Mouse (Mus musculus): ENCODE data around the gene Ugt1a6b.
"Not testable (repeated sequence)": the region's sequence is repeated elsewhere in the genome, so short reads cannot be mapped to it uniquely, and the experiment has no call there.

Gene Ugt1a6b

GRCm38 (mm10) chr1:88199996-88200395 lies 96.9 kb downstream of the Ugt1a6b start:
- in situ Hi-C loops (cut with MboI): no loop called here

GRCm38 (mm10) chr1:88200456-88200855 lies 97.4 kb downstream of the Ugt1a6b start, which contains the start of gene Ugt1a2:
Gene Ugt1a2 (plus strand): TSS chr1:88200601.
- in situ Hi-C loops (cut with MboI): no loop called here

- in situ Hi-C loops (cut with MboI): no loop called here
Observed at GRCm38 (mm10) chr1:88205294-88205922, 102.4 kb downstream of the Ugt1a6b start, which contains the start of gene Dnajb3. Gene Dnajb3 (minus strand): TSS chr1:88205782.

GRCm38 (mm10) chr1:88206843-88207479 lies 103.9 kb downstream of the Ugt1a6b start:
- in situ Hi-C loops (cut with MboI): no loop called here

- in situ Hi-C loops (cut with MboI): no loop called here
Observed at GRCm38 (mm10) chr1:88211812-88212211, 108.8 kb downstream of the Ugt1a6b start, which contains the start of gene Ugt1a1. Gene Ugt1a1 (plus strand): TSS chr1:88211959.

- in situ Hi-C loops (cut with MboI): no loop called here
Observed at GRCm38 (mm10) chr1:88212341-88213045, 109.4 kb downstream of the Ugt1a6b start.

- in situ Hi-C loops (cut with MboI): no loop called here
Observed at GRCm38 (mm10) chr1:88213061-88213460, 110.0 kb downstream of the Ugt1a6b start.

- in situ Hi-C loops (cut with MboI): no loop called here
Observed at GRCm38 (mm10) chr1:88213766-88214461, 110.9 kb downstream of the Ugt1a6b start.

- in situ Hi-C loops (cut with MboI): no loop called here
Observed at GRCm38 (mm10) chr1:88214462-88214952, 111.5 kb downstream of the Ugt1a6b start.

- in situ Hi-C loops (cut with MboI): no loop called here
Observed at GRCm38 (mm10) chr1:88215466-88216380, 112.7 kb downstream of the Ugt1a6b start.

GRCm38 (mm10) chr1:88216551-88216950 lies 113.5 kb downstream of the Ugt1a6b start:
- in situ Hi-C loops (cut with MboI): no loop called here

- in situ Hi-C loops (cut with MboI): no loop called here
Observed at GRCm38 (mm10) chr1:88217144-88217543, 114.1 kb downstream of the Ugt1a6b start.

- in situ Hi-C loops (cut with MboI): no loop called here
Observed at GRCm38 (mm10) chr1:88217576-88217975, 114.5 kb downstream of the Ugt1a6b start.

- in situ Hi-C loops (cut with MboI): no loop called here
Observed at GRCm38 (mm10) chr1:88218051-88218450, 115.0 kb downstream of the Ugt1a6b start.

GRCm38 (mm10) chr1:88218591-88218990 lies 115.5 kb downstream of the Ugt1a6b start:
- in situ Hi-C loops (cut with MboI): no loop called here

GRCm38 (mm10) chr1:88219054-88219453 lies 116.0 kb downstream of the Ugt1a6b start:
- in situ Hi-C loops (cut with MboI): no loop called here

- in situ Hi-C loops (cut with MboI): no loop called here
Observed at GRCm38 (mm10) chr1:88220336-88220735, 117.3 kb downstream of the Ugt1a6b start.

GRCm38 (mm10) chr1:88222216-88222615 lies 119.2 kb downstream of the Ugt1a6b start:
- in situ Hi-C loops (cut with MboI): no loop called here

GRCm38 (mm10) chr1:88223011-88223515 lies 120.0 kb downstream of the Ugt1a6b start:
- in situ Hi-C loops (cut with MboI): not testable (repeated sequence)

GRCm38 (mm10) chr1:88223591-88223990 lies 120.5 kb downstream of the Ugt1a6b start:
- in situ Hi-C loops (cut with MboI): no loop called here
